Mouse (Mus musculus): ENCODE measurements around the gene Mrpl12. TPM values are rescaled to one million over a fixed set of nuclear protein-coding genes. Genes with fewer than 3 reads are reported as not detected.
A peak's percentile ranks its signal among the peaks of the same experiment; 100 is the strongest.

Mrpl12 gene
- 10 to 100 TPM; 72.6 to 75.2 TPM for total RNA-seq (2021)

DNA sequence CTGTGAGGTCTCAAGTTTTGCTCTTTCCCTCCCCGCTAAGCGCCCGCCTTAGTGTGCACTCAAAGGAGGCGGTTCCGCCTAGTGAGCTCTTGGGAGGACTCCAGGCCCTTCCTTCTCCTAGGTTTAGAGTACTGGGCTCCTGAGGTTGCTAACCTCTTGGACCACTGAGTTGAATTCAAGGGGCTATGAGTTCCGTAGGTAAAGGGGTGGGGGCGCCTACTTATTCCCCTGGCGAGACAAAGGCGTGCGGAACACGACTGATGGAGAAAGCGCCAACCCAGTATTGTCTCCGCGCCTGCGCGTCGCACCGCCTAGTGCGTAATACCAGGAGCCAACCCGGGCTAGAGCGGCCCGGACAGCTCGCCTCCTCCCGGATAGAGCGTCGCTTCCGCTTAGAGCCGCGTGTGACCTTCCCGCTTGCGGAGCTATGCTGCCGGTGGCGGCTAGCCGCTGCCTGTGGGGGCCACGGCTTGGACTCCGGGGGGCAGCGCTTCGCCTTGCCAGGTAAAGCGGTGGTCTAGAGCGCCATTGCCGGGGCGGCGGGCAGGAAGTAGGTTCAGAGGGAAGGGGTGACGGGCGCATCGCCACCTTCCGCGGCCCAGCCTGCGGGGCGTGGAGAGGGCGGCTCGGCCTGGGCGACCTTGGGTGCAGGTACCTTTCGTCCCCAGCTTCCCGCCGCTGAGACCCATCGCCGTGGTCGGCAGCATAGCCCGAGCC lies at the start of gene Mrpl12:
Gene Mrpl12 (plus strand): TSS at position 349 of the 717 bp plus-strand sequence.
- peak; percentile 93 to 94 for DNase-seq (ENCODE audit: low spot score in 2 of 2)
- intact Hi-C loops (cut with DNase I) = loop anchor here (1.0 kb wide), 1 partner anchor 17 kb away; the partner anchor contains the start of gene Arl16

DNA sequence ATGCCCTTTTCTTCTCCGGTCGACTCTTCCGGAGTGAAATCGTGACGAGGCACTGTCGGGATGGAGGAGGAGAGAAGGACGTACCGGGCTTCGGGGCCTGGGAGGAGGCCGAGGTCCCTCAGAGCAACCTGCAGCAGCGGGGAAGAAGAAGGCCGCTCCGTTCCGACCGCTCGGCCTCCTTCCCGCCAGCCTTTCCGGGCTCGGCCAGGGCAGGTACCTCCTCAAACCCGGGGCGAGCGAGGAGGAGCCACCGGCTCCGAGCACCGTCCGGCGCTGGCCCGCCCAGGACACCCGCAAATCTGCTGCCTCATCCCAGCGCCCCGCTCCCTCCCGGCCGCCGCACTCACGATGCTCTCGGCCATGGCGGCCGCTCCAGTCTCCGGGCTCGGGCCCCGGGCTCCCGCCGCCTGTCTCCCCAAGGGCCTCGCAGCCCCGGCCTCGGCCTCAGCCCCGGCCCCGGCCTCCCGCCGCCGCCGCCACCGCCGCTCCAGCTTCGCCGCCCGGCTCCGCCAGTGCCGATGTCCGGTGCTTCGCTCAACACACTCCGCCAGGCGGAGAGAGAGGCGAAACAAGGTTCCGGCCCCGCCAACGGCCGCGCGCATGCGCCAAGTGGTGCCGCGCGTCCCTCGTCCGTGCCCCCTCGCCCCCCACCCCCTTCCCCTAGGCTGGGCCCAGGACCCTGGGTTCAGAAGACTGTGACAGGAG lies 47.1 kb upstream of the Mrpl12 start, which contains the start of gene Nploc4:
Gene Nploc4 (minus strand): TSS at position 557 of the 705 bp plus-strand sequence.
- DNase-seq (ENCODE audit: low spot score in 2 of 2) = peak; percentile 85 to 86
- intact Hi-C loops (cut with DNase I) = loop anchor here (1.0 kb wide), 1 partner anchor 21 kb away; the partner anchor contains the start of genes Ccdc137 and Oxld1

DNA sequence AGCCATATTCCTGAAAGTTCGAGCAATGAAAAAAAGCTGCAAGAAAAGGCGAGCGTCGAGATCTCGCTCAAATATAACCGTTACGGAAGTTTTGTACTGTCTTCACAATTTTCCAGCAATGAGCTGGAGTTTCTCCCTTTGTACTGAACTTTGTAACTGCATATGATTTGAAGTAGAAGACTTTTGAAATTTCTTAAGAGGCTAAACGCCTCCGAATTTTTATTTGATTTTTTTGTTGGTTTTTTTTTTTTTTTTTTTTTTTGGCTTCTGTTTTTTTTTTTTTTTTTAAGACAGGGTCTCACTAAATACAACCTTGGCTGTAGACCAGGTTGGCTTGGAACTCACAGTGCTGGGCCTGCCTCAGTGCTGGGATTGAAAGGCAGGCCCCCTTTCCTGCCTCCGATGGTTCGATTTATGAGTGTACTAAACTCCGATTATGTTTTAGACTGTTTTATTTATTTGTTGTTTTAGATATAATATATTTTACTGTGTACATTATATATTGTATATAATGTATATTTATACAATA lies 46.5 kb upstream of the Mrpl12 start:
- DNase-seq (ENCODE audit: low spot score in 2 of 2) = no peak
- intact Hi-C loops (cut with DNase I) = loop anchor here (1.0 kb wide), 1 partner anchor 20 kb away; the partner anchor contains the start of genes Ccdc137 and Oxld1

DNA sequence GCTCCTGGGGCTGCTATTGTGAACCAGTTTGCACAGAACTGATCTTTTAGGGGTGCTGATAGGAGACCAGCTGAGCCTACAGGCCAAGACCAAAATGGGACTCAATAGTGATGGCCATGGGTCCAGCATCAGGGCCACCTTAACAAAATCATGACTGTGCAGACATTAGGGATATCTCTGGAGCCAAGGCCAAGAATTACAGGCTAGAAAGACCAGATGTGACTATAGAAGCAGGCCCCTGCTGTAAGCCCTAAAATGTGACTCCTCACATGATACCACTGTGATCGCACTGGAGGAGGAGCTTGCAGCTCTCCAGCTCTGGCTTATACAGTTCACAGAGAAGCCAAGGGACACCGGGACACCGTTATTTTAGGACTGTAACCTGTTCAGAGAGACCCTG lies 42.1 kb upstream of the Mrpl12 start, which contains the start of gene Tspan10:
Gene Tspan10 (plus strand): TSS at position 301 of the 400 bp plus-strand sequence.
- DNase-seq (ENCODE audit: low spot score in 2 of 2) = no peak
- intact Hi-C loops (cut with DNase I) = no loop called here

DNA sequence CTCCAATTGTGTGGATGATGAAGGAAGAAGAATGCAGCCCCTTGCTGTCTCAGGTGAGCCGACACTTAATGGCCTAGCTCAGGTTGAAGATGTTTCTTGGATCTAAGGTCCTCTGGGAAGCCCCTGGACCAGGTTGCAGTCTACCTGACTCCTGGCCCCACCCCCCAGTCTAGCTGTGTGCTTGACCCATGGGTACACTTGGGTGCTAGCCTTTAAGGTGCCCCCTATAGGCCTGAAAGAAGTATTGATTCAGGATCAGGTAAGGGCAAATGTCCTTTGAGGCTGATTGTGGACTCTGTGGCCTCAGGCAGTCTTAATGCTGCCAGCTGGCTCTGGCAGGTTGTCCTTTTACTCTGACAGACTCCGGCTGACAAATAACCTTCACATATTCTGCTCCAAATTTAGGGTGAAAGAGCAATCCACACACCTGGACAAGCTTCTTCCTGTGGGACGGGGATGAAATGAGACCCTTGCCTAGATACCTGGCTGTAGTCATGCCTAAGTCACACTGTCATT lies 41.6 kb upstream of the Mrpl12 start:
- intact Hi-C loops (cut with DNase I) = no loop called here

DNA sequence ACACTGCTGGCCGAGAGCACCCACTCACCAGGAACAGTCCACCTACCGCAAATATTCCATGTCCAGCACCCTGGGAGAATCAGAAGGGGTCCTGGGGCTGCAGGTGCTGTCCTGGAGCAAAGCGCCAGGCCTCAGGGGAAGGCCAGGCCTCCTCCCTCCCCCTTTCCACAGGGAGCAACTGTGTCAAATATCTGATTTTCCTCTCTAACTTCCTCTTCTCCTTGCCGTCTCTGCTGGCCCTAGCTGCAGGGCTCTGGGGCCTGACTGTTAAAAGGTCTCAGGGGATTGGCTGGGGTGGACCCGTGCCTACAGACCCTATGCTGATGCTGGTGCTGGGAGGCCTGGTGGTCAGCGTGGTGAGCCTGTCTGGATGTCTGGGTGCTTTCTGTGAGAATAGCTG lies 40.3 kb upstream of the Mrpl12 start:
- intact Hi-C loops (cut with DNase I) = no loop called here
- no peak for DNase-seq (ENCODE audit: low spot score in 2 of 2)

More for the DNA sequence above, 41.6 kb upstream of the Mrpl12 start:
- DNase-seq (ENCODE audit: low spot score in 2 of 2) = no peak

DNA sequence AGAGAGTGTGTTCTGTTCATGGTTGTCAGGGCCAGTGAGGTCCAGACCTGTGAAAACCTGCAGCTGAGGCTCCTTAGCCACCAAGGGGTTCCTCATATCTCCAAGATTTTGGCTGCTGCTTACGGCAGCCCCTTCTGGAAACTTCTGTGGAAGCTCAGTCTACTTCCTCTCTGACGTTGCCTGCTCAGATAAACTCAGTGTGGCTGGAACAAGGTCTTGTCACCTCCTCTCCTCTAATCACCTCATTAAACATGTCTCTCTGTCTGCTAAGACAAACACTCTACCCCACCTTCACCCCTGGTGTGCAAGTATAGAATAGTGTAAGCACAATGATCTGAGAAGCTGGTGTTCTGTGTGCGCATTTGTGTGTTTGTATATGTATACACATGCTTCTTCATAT lies 38.9 kb upstream of the Mrpl12 start:
- DNase-seq (ENCODE audit: low spot score in 2 of 2) = no peak
- intact Hi-C loops (cut with DNase I) = no loop called here

DNA sequence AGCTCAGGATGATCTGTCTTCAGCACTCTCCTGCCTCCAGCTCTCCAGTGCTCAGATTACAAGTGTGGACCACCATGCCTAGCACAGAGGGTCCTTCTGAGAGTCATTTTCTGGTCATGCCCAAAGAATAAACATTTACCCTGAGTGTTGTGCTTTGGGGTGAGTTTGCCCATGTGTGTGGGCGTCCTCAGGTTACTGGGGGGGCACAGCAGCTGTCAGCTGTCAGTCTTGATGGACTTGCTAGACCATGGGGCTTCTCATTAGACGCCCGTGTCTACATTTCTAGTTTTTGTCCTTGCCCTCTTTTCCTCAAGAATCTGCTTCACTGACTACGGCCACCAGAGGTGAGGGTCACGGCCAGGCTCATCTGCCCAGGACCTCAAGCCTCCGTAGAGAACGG lies 37.2 kb upstream of the Mrpl12 start:
- intact Hi-C loops (cut with DNase I) = no loop called here
- no peak for DNase-seq (ENCODE audit: low spot score in 2 of 2)

DNA sequence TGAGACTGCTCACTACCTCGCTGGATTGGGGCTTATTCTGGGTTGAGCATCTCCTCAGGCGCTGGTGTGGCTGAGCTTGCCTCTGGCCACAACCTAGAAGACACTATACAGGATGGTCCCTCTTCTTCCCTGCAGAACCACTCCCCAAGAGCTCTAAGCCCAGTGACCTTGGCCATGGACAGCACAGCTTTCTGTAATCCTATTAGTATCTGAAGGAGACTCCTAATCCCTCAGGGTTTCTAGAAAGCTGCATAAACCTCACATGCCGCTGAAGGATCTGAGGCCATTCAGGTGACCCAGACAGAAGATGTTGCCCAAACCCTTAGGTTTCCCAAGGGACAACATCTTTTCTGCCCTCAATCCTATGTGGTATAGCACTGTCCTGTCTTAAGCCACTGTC lies 32.2 kb upstream of the Mrpl12 start:
- intact Hi-C loops (cut with DNase I) = no loop called here
- DNase-seq (ENCODE audit: low spot score in 2 of 2) = no peak

DNA sequence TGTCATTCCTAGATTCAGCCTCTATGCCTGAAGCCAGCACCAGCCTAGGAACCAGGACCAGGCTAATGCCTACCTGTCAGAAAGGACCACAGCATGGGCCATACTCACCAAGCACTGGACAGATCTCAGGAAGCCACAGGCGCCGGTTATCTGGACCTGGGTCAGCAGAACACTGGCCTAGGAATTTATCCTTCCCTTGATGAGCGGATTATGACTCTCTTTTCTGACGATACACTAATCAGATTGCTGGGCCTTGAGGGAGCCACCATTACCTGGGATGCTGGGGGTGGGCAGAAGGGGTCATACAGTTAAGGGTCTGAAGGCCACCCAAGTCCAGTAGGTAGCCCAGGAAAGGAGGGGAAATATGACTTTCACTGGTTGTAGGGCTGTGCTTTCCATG lies 31.1 kb upstream of the Mrpl12 start, which contains the start of gene Pde6g:
Gene Pde6g (minus strand): TSS at position 195 of the 400 bp plus-strand sequence.
- no peak for DNase-seq (ENCODE audit: low spot score in 2 of 2)
- intact Hi-C loops (cut with DNase I) = no loop called here

DNA sequence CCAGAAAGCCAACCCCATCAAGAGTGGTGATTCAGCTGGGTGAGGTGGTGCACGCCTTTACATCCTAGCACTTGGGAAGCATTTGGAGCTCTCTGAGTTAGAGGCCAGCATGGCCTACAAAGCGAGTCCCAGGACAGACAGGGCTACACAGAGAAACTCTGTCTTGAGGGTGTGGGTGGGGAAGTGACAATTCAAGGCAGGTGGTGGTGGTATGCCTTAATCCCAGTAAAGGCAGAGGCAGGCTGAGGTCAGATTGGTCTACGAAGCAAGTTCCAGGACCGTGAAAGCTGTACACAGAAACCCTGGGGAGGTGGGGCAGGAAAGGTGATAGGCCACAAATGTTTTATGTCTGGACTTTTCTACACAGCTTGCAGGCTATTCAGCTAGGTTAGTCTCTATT lies 29.4 kb upstream of the Mrpl12 start:
- intact Hi-C loops (cut with DNase I) = no loop called here
- no peak for DNase-seq (ENCODE audit: low spot score in 2 of 2)

DNA sequence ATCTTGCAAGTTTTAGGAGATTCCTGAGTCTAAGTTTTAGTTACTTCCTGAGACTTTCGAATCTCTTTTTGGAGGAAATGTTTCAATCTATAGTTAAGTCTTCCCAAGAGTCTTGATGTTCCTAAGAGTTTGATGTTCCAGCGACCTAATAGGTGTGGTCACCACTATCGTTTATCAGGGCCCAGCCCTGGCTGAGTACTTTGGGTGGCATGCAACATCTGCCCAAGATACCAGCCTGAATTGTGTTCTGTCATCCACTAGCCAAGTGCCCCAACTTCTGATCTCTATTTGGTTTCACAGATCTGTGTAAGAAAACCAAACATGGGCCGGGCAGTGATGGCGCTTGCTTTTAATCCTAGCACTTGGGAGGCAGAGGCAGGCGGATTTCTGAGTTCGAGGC lies 29.0 kb upstream of the Mrpl12 start:
- DNase-seq (ENCODE audit: low spot score in 2 of 2) = no peak
- intact Hi-C loops (cut with DNase I) = no loop called here

DNA sequence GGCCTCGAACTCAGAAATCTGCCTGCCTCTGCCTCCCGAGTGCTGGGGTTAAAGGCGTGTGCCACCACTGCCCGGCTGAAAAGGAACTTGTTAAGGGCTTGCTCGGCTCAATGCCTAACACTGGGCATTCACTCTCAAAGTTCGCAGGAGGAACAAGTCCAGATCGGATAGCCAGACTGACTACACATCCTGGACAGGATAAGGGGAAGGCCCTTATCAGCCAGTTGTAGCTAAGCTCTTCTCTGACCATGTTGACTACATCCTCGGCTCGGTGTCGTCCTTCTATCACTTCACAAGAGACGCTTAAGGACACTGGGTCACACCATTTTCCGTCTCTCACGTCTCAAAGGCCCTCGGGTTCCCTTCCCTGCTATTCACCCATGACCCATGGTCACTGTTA lies 27.0 kb upstream of the Mrpl12 start:
- DNase-seq (ENCODE audit: low spot score in 2 of 2) = no peak
- intact Hi-C loops (cut with DNase I) = no loop called here

DNA sequence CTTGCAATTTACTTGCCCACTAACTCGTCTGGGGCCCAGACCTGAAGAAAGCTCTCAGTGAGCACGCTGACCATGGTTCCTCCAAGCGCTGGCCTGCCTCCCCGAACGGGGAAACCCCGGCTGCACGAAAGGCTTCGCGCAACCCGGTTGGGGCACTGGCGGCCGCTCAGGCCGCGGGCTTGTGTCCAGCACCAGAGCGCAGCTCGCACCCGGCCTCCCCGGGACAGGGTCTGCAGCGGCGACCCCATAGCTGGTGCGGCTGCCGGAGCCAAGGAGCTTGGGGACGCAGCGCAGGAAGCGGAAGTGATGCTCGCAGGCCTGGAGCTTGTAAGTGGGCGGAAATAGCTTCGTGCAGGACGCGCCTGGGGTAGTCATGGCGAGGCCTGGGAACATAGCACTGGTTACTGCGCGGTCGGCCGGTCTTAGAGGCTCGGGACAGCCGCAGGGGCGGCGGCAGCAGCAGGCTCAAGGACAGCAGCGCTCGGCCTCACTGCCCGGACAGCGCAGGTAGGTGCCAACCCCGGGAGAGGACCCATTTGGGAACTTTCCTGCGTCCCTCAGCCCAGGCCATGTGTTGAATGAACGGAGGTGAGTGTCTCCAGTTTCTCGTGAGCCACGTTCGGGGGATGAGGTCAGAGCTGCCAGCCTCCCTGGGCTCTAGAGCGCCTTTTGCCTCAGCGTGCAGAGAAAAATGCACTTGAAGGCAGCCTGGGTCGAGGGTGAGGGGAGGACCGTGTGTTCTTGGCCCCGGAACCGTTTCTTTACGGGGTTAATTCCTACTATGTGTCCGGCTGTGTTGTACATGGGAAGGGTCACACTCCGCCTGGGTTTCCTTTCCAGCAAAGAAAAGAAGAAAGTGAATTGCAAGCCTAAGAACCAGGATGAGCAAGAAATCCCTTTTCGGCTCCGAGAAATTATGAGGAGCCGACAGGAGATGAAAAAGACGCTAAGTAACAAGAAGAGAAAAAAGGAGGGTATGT lies 26.4 kb upstream of the Mrpl12 start, which contains the start of the genes Oxld1 and Ccdc137:
Gene Oxld1 (minus strand): TSS at position 297 of the 980 bp plus-strand sequence.
Gene Ccdc137 (plus strand): TSS at position 344 of the 980 bp plus-strand sequence.
- intact Hi-C loops (cut with DNase I) = loop anchor here (1.0 kb wide), 1 partner anchor 21 kb away; the partner anchor contains the start of gene Nploc4
- peak; percentile 83 for DNase-seq (ENCODE audit: low spot score in 2 of 2)

DNA sequence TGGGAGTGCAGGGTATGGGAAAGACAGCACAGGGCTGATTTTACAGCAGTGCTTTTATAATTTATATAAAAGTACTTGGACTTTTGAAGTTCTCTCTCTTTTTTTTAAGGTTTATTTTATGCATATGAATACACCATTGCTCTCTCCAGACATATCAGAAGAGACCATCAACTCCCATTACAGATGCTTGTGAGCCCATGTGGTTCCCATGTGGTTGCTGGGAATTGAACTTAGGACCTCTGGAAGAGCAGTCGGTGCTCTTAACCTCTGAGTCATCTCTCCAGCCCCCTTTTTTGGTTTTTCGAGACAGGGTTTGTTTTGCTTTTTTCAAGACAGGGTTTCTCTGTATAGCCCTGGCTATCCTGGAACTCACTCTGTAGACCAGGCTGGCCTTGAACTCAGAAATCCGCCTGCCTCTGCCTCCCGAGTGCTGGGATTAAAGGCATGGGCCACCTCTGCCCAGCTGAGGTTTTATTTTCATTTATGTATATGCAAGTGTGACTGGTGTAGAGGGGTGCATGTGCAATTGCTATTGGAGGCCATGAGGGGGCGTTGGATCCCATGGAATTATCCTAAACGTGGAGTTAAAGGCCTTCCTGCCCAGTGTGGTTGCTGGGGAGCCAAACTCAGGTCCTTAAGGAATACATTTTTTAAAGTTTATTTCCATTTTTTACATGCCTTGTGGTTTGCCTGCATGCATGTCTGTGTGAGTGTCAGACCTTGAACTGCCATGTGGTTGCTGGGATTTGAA lies 25.4 kb upstream of the Mrpl12 start:
- intact Hi-C loops (cut with DNase I) = loop anchor here (1.0 kb wide), 1 partner anchor 22 kb away; the partner anchor contains the start of gene Nploc4

DNA sequence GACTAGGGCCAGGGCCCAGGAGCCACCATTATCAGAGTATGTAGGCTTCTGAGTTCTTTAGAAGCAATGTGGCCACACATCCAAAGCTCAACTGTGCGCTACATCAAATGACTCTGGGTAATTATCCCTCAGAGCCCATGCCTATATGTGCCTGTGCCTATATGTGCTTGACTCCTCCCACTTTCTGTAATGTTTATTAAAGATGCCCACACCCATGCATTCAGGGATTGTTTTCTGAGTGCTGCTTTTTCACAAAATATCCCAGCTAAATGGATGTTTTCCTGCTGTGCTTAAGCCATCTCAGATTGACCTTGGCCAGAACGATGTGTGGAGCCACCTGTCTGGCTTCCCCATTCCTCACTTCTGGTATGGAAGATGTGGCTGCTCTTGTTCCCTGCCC lies 20.9 kb upstream of the Mrpl12 start:
- intact Hi-C loops (cut with DNase I) = no loop called here
- DNase-seq (ENCODE audit: low spot score in 2 of 2) = no peak

More for the DNA sequence above, 25.4 kb upstream of the Mrpl12 start:
- DNase-seq (ENCODE audit: low spot score in 2 of 2) = no peak

DNA sequence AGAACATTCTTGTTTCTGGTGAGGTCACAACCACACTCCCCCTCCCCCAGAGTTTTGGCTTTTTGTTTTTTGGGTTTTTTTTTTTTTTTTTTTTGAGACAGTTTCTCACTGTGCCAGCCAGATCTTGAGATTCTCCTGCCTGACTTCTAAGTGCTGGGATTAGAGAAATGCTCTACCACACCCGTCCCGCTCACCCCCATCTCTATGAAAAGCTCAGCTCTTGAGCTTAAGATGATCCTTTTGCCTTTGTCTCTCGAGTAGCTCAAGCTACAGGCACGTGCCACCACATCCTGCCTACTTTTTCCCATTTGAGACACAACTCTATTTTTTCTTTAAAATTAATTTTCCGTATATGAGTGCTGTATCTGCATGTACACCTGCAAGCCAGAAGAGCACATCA lies 20.0 kb upstream of the Mrpl12 start:
- intact Hi-C loops (cut with DNase I) = no loop called here
- no peak for DNase-seq (ENCODE audit: low spot score in 2 of 2)

DNA sequence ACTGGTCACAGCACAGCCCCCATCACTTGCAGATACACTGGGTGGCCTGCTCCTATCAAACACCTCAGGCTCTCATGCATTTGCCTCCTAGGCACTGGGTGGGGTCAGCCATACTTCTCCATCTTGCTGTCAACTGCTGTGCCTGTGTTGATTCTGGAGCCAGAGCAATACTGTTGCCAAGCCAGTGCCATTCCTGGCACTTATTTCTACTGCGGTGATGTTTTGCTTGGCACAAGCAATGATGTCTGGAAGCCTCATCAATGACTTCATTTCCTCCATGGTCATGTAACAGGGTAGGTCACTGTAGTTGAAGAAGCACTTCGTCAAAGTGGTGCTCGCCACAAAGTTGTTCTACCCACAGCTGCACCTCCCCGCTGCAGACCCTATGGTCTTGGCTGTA lies 18.9 kb upstream of the Mrpl12 start:
- no peak for DNase-seq (ENCODE audit: low spot score in 2 of 2)
- intact Hi-C loops (cut with DNase I) = no loop called here
